Mouse (Mus musculus) forebrain, embryonic 12.5 days (tissue): Measurements from ENCODE around the gene Ceacam11. TPM values are rescaled to one million over a fixed set of nuclear protein-coding genes. Genes with fewer than 3 reads are reported as not detected.
"Not testable (repeated sequence)": the region's sequence is repeated elsewhere in the genome, so short reads cannot be mapped to it uniquely, and the experiment has no call there.

Experiments used
- ATAC-seq: fragments of 200-750 bp; cut with Nextera tagmentation; 2 replicates; pipeline ENCODE4 v1.8.0; 2017; ENCODE audit warnings: moderate TSS enrichment; ENCODE audit not compliant: low FRiP score
- H3K27ac ChIP-seq: fragments of 300-500 bp; sonication (generic); 2 replicates; pipeline ENCODE4 v1.5.1; 2016; ENCODE audit warnings: mild to moderate bottlenecking
- H3K27me3 ChIP-seq: fragments of 300-500 bp; sonication (generic); 2 replicates; pipeline ENCODE4 v1.6.1; 2016; ENCODE audit warnings: mild to moderate bottlenecking
- H3K36me3 ChIP-seq: fragments of 300-500 bp; sonication (generic); replicated peaks from 2 replicates; pipeline ENCODE4 v1.6.1; 2016; ENCODE audit warnings: mild to moderate bottlenecking
- H3K4me1 ChIP-seq: fragments of 300-500 bp; sonication (generic); 2 replicates; pipeline ENCODE4 v1.6.1; 2016
- H3K4me2 ChIP-seq: fragments of 300-500 bp; sonication (generic); 2 replicates; pipeline ENCODE4 v1.6.1; 2016; ENCODE audit warnings: mild to moderate bottlenecking, moderate library complexity
- H3K4me3 ChIP-seq: fragments of 300-500 bp; sonication (generic); replicated peaks from 2 replicates; pipeline ENCODE4 v1.5.1; 2016; ENCODE audit warnings: mild to moderate bottlenecking
- H3K9ac ChIP-seq: fragments of 300-500 bp; sonication (generic); 2 replicates; pipeline ENCODE4 v1.6.1; 2016; ENCODE audit warnings: mild to moderate bottlenecking
- H3K9me3 ChIP-seq: fragments of 300-500 bp; sonication (generic); 2 replicates; pipeline ENCODE4 v1.6.1; 2016
- WGBS: fragments of 180-500 bp; shearing (Covaris S2); methylation state at CpG from one replicate; pipeline ENCODE4 v1.1.7; 2016; 5-methylcytosine and 5-hydroxymethylcytosine counted together
- microRNA-seq: library from miRNA; unstranded; fragments of <30 nt; microRNA quantifications from one replicate; pipeline ENCODE4, GENCODE M21; 2017
- polyA plus RNA-seq: library from polyadenylated mRNA; unstranded; fragments of >200 nt; fragmentation: Nextera tagmentation; extraction: Ambion mirVana; gene quantifications from 2 replicates; pipeline ENCODE4 v1.2.1, GENCODE M21; 2016

The Ceacam11 gene
- not detected in 2 replicates for polyA plus RNA-seq

- WGBS, result 84% methylated on average over 4 of the region's 4 CpGs
- H3K9me3 ChIP-seq, result peaks cover 47% of the 10 kb centered on the region
- H3K4me2 ChIP-seq, result no peak within 1 kb of the TSS
Observed at GRCm38 (mm10) chr7:17971824-17972223, at the start of gene Ceacam11. Gene Ceacam11, plus strand, starts transcription at chr7:17972124.

GRCm38 (mm10) chr7:18001131-18001530, 29.2 kb downstream of the Ceacam11 start:
- H3K36me3 ChIP-seq, H3K27me3 ChIP-seq, H3K4me1 ChIP-seq, H3K27ac ChIP-seq, H3K4me3 ChIP-seq, ATAC-seq, H3K9ac ChIP-seq, H3K4me2 ChIP-seq: not testable (repeated sequence)
- H3K9me3 ChIP-seq, result peaks cover 18% of the 10 kb centered on the region; the same call in 1 of the 2 replicates
- 95% methylated on average over 1 of the region's 1 CpGs for WGBS

More at GRCm38 (mm10) chr7:17971824-17972223, at the start of gene Ceacam11:
- H3K27ac ChIP-seq, result no peak within 1 kb of the TSS
- no peaks in the 10 kb centered on the region for H3K27me3 ChIP-seq
- H3K36me3 ChIP-seq, result no peaks in the 10 kb centered on the region
- H3K4me3 ChIP-seq, result no peak within 1 kb of the TSS
- no peak for ATAC-seq
- no peaks in the 10 kb centered on the region for H3K4me1 ChIP-seq
- no peak within 1 kb of the TSS for H3K9ac ChIP-seq

- WGBS, result 80% methylated on average over 4 of the region's 4 CpGs
- H3K9ac ChIP-seq, result no peak within 1 kb of the TSS
- H3K36me3 ChIP-seq, result no peaks in the 10 kb centered on the region
- ATAC-seq, result no peak
- no peak within 1 kb of the TSS for H3K4me2 ChIP-seq
- peaks cover 34% of the 10 kb centered on the region for H3K9me3 ChIP-seq
- H3K4me1 ChIP-seq, result no peaks in the 10 kb centered on the region
- no peak within 1 kb of the TSS for H3K27ac ChIP-seq
- H3K4me3 ChIP-seq, result no peak within 1 kb of the TSS
- H3K27me3 ChIP-seq, result no peaks in the 10 kb centered on the region
Observed at GRCm38 (mm10) chr7:18009589-18009988, 37.7 kb downstream of the Ceacam11 start, which contains the start of gene Ceacam13. Gene Ceacam13, plus strand, starts transcription at chr7:18009889.

Small RNA genes within 50 kb of the gene (microRNA-seq; reads per million reads assigned to microRNA genes)
- not detected for gene Gm22414

Other genes with a start within 250 kb of the Ceacam11 start
- gene Ceacam14, start 159.5 kb upstream of the Ceacam11 start, polyA plus RNA-seq, result not detected in 2 replicates
- gene Gm5155, start 100.4 kb upstream of the Ceacam11 start, polyA plus RNA-seq, result not detected in 2 replicates
- not detected in 2 replicates for gene Ceacam13, start 37.8 kb downstream of the Ceacam11 start, polyA plus RNA-seq
- gene Ceacam12, start 93.8 kb downstream of the Ceacam11 start, polyA plus RNA-seq, result not detected in 2 replicates
- gene Igfl3, start 204.4 kb downstream of the Ceacam11 start, polyA plus RNA-seq, result not detected in 2 replicates